Mouse (Mus musculus) limb, embryonic 11.5 days (tissue): ENCODE measurements around the gene Slc25a22. TPM values are rescaled to one million over a fixed set of nuclear protein-coding genes. Genes with fewer than 3 reads are reported as not detected.
A peak's percentile ranks its signal among the peaks of the same experiment; 100 is the strongest.
"Not testable (repeated sequence)": the region's sequence is repeated elsewhere in the genome, so short reads cannot be mapped to it uniquely, and the experiment has no call there.

Experiments used
- ATAC-seq: fragments of 200-750 bp; cut with Nextera tagmentation; 2 replicates; pipeline ENCODE4 v1.8.0; 2017; ENCODE audit warnings: low read depth; ENCODE audit not compliant: insufficient number of reproducible peaks, low FRiP score, low TSS enrichment
- DNase-seq: peaks from one replicate; pipeline ENCODE4 v3.0.0-alpha.2; 2015; ENCODE audit warnings: low spot score
- H3K27ac ChIP-seq: fragments of 300-500 bp; sonication (generic); replicated peaks from 2 replicates; pipeline ENCODE4 v1.5.1; 2014; ENCODE audit warnings: low read depth, mild to moderate bottlenecking, low read length
- H3K27me3 ChIP-seq: fragments of 300-500 bp; sonication (generic); 2 replicates; pipeline ENCODE4 v1.6.1; 2014; ENCODE audit warnings: mild to moderate bottlenecking, low read length, mixed read lengths; ENCODE audit not compliant: control insufficient read depth, insufficient read depth
- H3K36me3 ChIP-seq: fragments of 300-500 bp; sonication (generic); 2 replicates; pipeline ENCODE4 v1.6.1; 2014; ENCODE audit warnings: mild to moderate bottlenecking, low read length, moderate library complexity, mixed read lengths; ENCODE audit not compliant: control insufficient read depth, insufficient read depth
- H3K4me1 ChIP-seq: fragments of 300-500 bp; sonication (generic); 2 replicates; pipeline ENCODE4 v1.6.1; 2014; ENCODE audit warnings: low read length, mixed read lengths; ENCODE audit not compliant: control insufficient read depth, insufficient read depth
- H3K4me2 ChIP-seq: fragments of 300-500 bp; sonication (generic); 2 replicates; pipeline ENCODE4 v1.6.1; 2014; ENCODE audit warnings: low read depth, mild to moderate bottlenecking, moderate library complexity; ENCODE audit not compliant: severe bottlenecking
- H3K4me3 ChIP-seq: fragments of 300-500 bp; sonication (generic); 2 replicates; pipeline ENCODE4 v1.5.1; 2014; ENCODE audit warnings: low read depth, low read length
- H3K9ac ChIP-seq: fragments of 300-500 bp; sonication (generic); 2 replicates; pipeline ENCODE4 v1.6.1; 2014; ENCODE audit warnings: mild to moderate bottlenecking, low read length
- H3K9me3 ChIP-seq: fragments of 300-500 bp; sonication (generic); 2 replicates; pipeline ENCODE4 v1.6.1; 2016; ENCODE audit warnings: low read length; ENCODE audit not compliant: control insufficient read depth
- WGBS: fragments of 180-500 bp; shearing (Covaris S2); extraction: QIAGEN DNeasy Blood & Tissue Kit; methylation state at CpG from one replicate; pipeline ENCODE4 v1.1.7; 2014; 5-methylcytosine and 5-hydroxymethylcytosine counted together
- polyA plus RNA-seq: library from polyadenylated mRNA; unstranded; fragments of >200 nt; fragmentation: Nextera tagmentation; extraction: Ambion mirVana; gene quantifications from 2 replicates; pipeline ENCODE4 v1.2.1, GENCODE M21; 2014

Gene Slc25a22
- polyA plus RNA-seq, 1 experiment from 2014 or later: 34.8 TPM

GRCm38 (mm10) chr7:141413331-141413730, 24.4 kb downstream of the Slc25a22 start:
- 6% methylated on average over 16 of the region's 16 CpGs for WGBS
- DNase-seq (peak; percentile 44), ATAC-seq (peak; percentile 22; the same call in 1 of the 2 replicates)

DNA sequence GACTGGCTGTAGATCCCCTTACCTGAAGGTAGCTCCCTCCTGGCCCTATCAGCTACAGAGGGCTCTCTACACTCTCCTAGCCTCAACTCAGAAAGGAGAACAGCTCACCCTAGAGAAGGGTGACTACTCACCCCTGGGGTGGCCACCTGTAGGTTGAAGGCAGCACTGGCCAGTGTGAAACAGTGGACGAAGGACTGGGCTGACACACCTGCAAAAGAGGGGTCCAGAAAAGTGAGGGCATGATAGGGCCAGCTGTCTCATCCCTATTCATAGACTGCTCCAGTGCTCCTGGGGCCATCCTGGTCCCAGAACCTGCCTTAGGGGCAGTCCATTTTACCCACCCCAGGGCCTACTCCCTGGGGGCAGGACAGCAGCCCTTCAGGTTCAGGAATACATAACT, 26.0 kb downstream of the Slc25a22 start:
- Histone ChIP-seq H3K27me3 (no peaks in the 10 kb centered on the region), H3K4me2 (no peak overlapping the region), H3K9me3 (no peaks in the 10 kb centered on the region), H3K36me3 (peaks cover 4% of the 10 kb centered on the region), H3K9ac (no peak overlapping the region), H3K4me3 (no peak overlapping the region), H3K27ac (no peak overlapping the region), H3K4me1 (peaks cover 4% of the 10 kb centered on the region; the same call in 1 of the 2 replicates)
- 74% methylated on average over 1 of the region's 1 CpGs for WGBS
- no peak for ATAC-seq
- DNase-seq: no peak

More at GRCm38 (mm10) chr7:141413331-141413730, 24.4 kb downstream of the Slc25a22 start:
- H3K4me2 ChIP-seq: peak overlapping the region; percentile 87
- H3K36me3 ChIP-seq: 0 out of 2 replicates have a peak, but pooled peaks cover 2% of the 10 kb centered on the region
- H3K4me1 ChIP-seq: peaks cover 4% of the 10 kb centered on the region; the same call in 1 of the 2 replicates
- no peaks in the 10 kb centered on the region for H3K27me3 ChIP-seq
- no peaks in the 10 kb centered on the region for H3K9me3 ChIP-seq
- 0 out of 2 replicates have a peak overlapping the region, but pooled peaks have one; percentile 36 for H3K27ac ChIP-seq
- H3K9ac ChIP-seq: peak overlapping the region; percentile 77
- H3K4me3 ChIP-seq: peak overlapping the region; percentile 83

DNA sequence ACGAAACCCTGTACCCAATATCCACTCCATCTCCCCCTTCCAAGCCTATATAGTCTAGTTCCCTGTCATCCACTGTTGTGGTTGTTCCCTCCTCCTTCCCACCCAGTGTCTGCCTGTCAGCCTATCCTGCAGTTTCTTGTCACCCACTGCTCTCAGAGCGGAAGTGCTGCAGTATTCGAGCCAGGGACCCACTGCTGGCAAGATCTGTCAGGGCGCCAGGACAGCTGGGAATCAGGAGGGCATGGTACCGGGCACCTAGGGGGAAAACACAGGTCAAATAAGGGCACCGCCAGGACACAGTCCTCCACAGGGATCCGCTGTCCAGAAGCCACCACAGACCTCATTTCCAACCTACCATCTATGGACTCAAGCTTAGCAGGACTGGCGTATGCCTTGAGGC, 27.1 kb downstream of the Slc25a22 start:
- WGBS: 90% methylated on average over 8 of the region's 8 CpGs

GRCm38 (mm10) chr7:141408833-141409232, 28.9 kb downstream of the Slc25a22 start:
- Histone ChIP-seq H3K4me1 (peaks cover 4% of the 10 kb centered on the region; the same call in 1 of the 2 replicates), H3K27me3 (no peaks in the 10 kb centered on the region), H3K9ac (no peak overlapping the region), H3K36me3 (peaks cover 4% of the 10 kb centered on the region), H3K27ac (no peak overlapping the region), H3K4me2 (no peak overlapping the region), H3K4me3 (no peak overlapping the region), H3K9me3 (no peaks in the 10 kb centered on the region)
- 15% methylated on average over 11 of the region's 11 CpGs for WGBS
- ATAC-seq (peak; percentile 52), DNase-seq (peak; percentile 91)

More for the DNA sequence above, 27.1 kb downstream of the Slc25a22 start:
- peaks cover 4% of the 10 kb centered on the region; the same call in 1 of the 2 replicates for H3K4me1 ChIP-seq
- H3K27ac ChIP-seq: no peak overlapping the region
- DNase-seq (no peak), ATAC-seq (no peak)
- no peak overlapping the region for H3K9ac ChIP-seq
- no peaks in the 10 kb centered on the region for H3K27me3 ChIP-seq
- no peaks in the 10 kb centered on the region for H3K9me3 ChIP-seq
- peaks cover 4% of the 10 kb centered on the region for H3K36me3 ChIP-seq
- no peak overlapping the region for H3K4me3 ChIP-seq
- no peak overlapping the region for H3K4me2 ChIP-seq

GRCm38 (mm10) chr7:141407670-141408069, 30.0 kb downstream of the Slc25a22 start:
- ATAC-seq, H3K9me3 ChIP-seq, DNase-seq, H3K27me3 ChIP-seq, H3K4me1 ChIP-seq, H3K36me3 ChIP-seq, H3K4me2 ChIP-seq, H3K27ac ChIP-seq, H3K9ac ChIP-seq, H3K4me3 ChIP-seq: not testable (repeated sequence)
- WGBS: 94% methylated on average over 7 of the region's 7 CpGs

DNA sequence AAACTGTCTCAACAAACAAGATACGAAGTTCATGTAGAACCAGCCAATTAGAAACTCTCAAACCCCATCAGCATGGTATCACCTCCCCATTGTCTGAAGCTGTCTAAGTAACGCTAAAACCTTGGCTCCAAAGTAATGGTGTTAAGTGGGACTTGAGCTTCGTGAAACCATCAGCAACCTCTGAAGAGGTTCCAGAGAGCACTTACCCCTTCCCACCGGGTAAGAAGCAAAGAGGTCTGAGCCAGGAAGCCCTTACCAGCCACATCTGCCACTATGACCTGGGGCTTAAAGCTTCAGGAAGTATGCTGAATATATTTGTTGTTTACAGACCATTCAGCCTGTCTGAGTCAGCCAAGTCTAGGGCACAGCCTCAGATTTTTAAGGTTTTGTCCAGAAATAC, 32.2 kb downstream of the Slc25a22 start:
- Histone ChIP-seq H3K4me2 (no peak overlapping the region), H3K27me3 (no peaks in the 10 kb centered on the region), H3K9me3 (no peaks in the 10 kb centered on the region), H3K4me3 (no peak overlapping the region), H3K4me1 (no peaks in the 10 kb centered on the region; the same call in 1 of the 2 replicates), H3K36me3 (peaks cover 14% of the 10 kb centered on the region), H3K27ac (no peak overlapping the region), H3K9ac (no peak overlapping the region)
- WGBS: 87% methylated on average over 4 of the region's 4 CpGs
- DNase-seq (no peak), ATAC-seq (no peak)

DNA sequence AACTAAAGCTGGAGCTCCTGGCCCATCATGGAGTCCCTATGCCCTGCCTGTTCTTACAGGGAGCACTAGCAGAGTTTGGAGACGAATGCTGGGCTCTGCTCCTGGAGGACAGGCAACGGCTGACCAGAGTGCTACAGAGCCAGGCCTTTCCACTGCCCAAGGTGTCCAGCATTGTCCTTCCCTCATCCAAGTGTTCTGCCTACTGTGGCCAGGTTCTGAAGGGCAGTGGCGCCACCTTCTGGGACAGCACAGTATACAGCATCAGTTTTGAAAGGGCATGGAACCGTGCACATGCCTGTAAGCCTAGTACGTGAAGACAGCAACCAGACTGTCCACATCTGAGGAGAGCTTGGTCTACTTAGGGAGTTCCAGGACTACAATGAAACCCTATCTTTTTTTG, 34.4 kb downstream of the Slc25a22 start:
- Histone ChIP-seq H3K9me3 (no peaks in the 10 kb centered on the region), H3K27me3 (no peaks in the 10 kb centered on the region), H3K4me1 (no peaks in the 10 kb centered on the region), H3K27ac (no peak overlapping the region), H3K4me3 (no peak overlapping the region), H3K4me2 (no peak overlapping the region), H3K9ac (no peak overlapping the region), H3K36me3 (peaks cover 20% of the 10 kb centered on the region)
- DNase-seq: peak; percentile 63
- 58% methylated on average over 5 of the region's 5 CpGs for WGBS
- 0 out of 2 replicates have a peak, but pooled peaks have one; percentile 33 for ATAC-seq

- Histone ChIP-seq H3K36me3 (peaks cover 7% of the 10 kb centered on the region), H3K9ac (no peak overlapping the region), H3K27ac (no peak overlapping the region), H3K4me2 (no peak overlapping the region), H3K4me1 (peaks cover 9% of the 10 kb centered on the region; the same call in 1 of the 2 replicates), H3K27me3 (no peaks in the 10 kb centered on the region), H3K9me3 (no peaks in the 10 kb centered on the region), H3K4me3 (no peak overlapping the region)
- WGBS: 81% methylated on average over 1 of the region's 1 CpGs
- no peak for ATAC-seq
- DNase-seq: no peak
Measured at GRCm38 (mm10) chr7:141395348-141395747, 42.3 kb downstream of the Slc25a22 start.

DNA sequence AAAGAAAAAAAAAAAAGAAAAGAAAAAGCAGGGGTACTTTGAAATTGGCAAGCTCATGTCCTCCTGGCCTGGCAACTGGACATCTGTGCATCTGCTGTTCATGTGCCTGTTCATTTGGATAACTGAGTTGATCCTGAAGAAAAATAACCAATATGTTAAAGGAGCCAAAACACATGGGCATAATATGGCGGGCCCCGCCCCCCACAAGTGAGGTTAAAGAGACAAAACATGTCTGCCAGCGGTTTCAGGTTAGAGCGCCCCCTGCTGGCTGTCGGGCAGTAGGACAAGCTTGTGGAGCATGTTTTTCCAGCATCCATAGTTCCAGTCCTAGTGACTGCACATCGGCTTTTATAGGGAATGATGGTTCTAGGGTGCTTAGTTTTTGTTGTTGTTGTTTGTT, 42.9 kb downstream of the Slc25a22 start:
- Histone ChIP-seq H3K27ac (no peak overlapping the region), H3K9me3 (no peaks in the 10 kb centered on the region), H3K4me1 (peaks cover 9% of the 10 kb centered on the region; the same call in 1 of the 2 replicates), H3K4me3 (no peak overlapping the region), H3K36me3 (peaks cover 3% of the 10 kb centered on the region), H3K27me3 (no peaks in the 10 kb centered on the region), H3K9ac (no peak overlapping the region), H3K4me2 (no peak overlapping the region)
- DNase-seq (peak; percentile 87), ATAC-seq (no peak)
- WGBS: 20% methylated on average over 6 of the region's 6 CpGs
